Mouse (Mus musculus) kidney, adult 2 months (tissue): ENCODE data around the gene Trim72.

ENCODE experiments used
- CTCF ChIP-seq: fragments of 200-500 bp; conservative IDR thresholded peaks from 2 replicates; pipeline ENCODE4 v1.5.1; 2011; ENCODE audit warnings: low read depth, mild to moderate bottlenecking, control low read depth, low read length, moderate library complexity, mixed read lengths; ENCODE audit not compliant: insufficient read depth, insufficient read length
- POLR2A ChIP-seq: fragments of 200-500 bp; IDR thresholded peaks from one replicate; pipeline ENCODE4 v1.6.1; 2011; ENCODE audit warnings: low read depth, low read length, control low read depth

DNA sequence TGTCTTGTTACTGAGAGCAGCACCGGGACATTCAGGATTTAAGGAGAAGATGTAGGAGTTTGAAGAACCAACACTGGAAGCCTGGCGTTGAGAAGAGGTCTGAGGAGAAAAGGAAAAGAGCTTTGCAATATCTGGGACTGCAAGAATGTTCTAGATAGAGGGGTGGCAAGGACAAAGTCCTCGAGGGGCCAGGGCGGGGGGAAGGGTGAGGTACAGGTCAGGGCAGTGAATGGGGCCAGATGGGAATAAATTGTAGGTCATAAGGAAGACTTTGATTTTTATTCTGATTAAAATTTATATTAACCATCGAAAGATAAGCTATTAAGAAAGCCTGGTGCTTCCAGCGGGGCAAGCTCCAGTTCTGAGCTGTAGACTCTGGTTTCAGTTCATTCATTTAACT lies 651 bp upstream of the Trim72 start:
- TF ChIP-seq CTCF = no peak
- no peak for TF ChIP-seq POLR2A
